Mouse (Mus musculus) adrenal gland, adult 8-10 months (tissue): Measurements from ENCODE around the gene Arhgap15. TPM values are rescaled to one million over a fixed set of nuclear protein-coding genes. Genes with fewer than 3 reads are reported as not detected.

ENCODE experiments used
- DNase-seq: peaks from one replicate; pipeline ENCODE4 v3.0.0; 2022
- total RNA-seq, 4 experiments: library from RNA; stranded (reverse); gene quantifications; 2 replicates each; pipeline ENCODE4 v1.2.4; 2022

Gene Arhgap15
- total RNA-seq, 4 experiments from 2014 or later = 1.3 to 3.8 (median 2.5) TPM

- no peak for DNase-seq
Measured at GRCm38 (mm10) chr2:43931687-43932086, 183.1 kb downstream of the Arhgap15 start.

- no peak for DNase-seq
Measured at GRCm38 (mm10) chr2:43939196-43939595, 190.6 kb downstream of the Arhgap15 start.

- DNase-seq = no peak
Measured at GRCm38 (mm10) chr2:43945679-43946078, 197.1 kb downstream of the Arhgap15 start.

GRCm38 (mm10) chr2:43949775-43950492 lies 201.3 kb downstream of the Arhgap15 start:
- DNase-seq = no peak

- no peak for DNase-seq
Measured at GRCm38 (mm10) chr2:43950741-43951140, 202.1 kb downstream of the Arhgap15 start.

- no peak for DNase-seq
Measured at GRCm38 (mm10) chr2:43959189-43959588, 210.6 kb downstream of the Arhgap15 start.

- DNase-seq = no peak
Measured at GRCm38 (mm10) chr2:43962466-43962865, 213.8 kb downstream of the Arhgap15 start.

- DNase-seq = peak; percentile 3
Measured at GRCm38 (mm10) chr2:43968581-43968980, 220.0 kb downstream of the Arhgap15 start.

GRCm38 (mm10) chr2:43977732-43978131 lies 229.1 kb downstream of the Arhgap15 start:
- no peak for DNase-seq

- DNase-seq = no peak
Measured at GRCm38 (mm10) chr2:43978177-43979013, 229.8 kb downstream of the Arhgap15 start.

GRCm38 (mm10) chr2:43986066-43986465 lies 237.4 kb downstream of the Arhgap15 start:
- no peak for DNase-seq

GRCm38 (mm10) chr2:43987919-43988318 lies 239.3 kb downstream of the Arhgap15 start:
- no peak for DNase-seq

GRCm38 (mm10) chr2:43989850-43990249 lies 241.2 kb downstream of the Arhgap15 start:
- DNase-seq = no peak

- no peak for DNase-seq
Measured at GRCm38 (mm10) chr2:43992510-43992909, 243.9 kb downstream of the Arhgap15 start.

GRCm38 (mm10) chr2:44002454-44002853 lies 253.8 kb downstream of the Arhgap15 start:
- DNase-seq = no peak

GRCm38 (mm10) chr2:44010249-44010648 lies 261.6 kb downstream of the Arhgap15 start:
- no peak for DNase-seq

- DNase-seq = no peak
Measured at GRCm38 (mm10) chr2:44013388-44013787, 264.8 kb downstream of the Arhgap15 start.

- no peak for DNase-seq
Measured at GRCm38 (mm10) chr2:44016720-44017119, 268.1 kb downstream of the Arhgap15 start.

GRCm38 (mm10) chr2:44017405-44018026 lies 268.9 kb downstream of the Arhgap15 start:
- no peak for DNase-seq

GRCm38 (mm10) chr2:44018033-44018432 lies 269.4 kb downstream of the Arhgap15 start:
- no peak for DNase-seq

GRCm38 (mm10) chr2:44024704-44025103 lies 276.1 kb downstream of the Arhgap15 start:
- no peak for DNase-seq

GRCm38 (mm10) chr2:44029035-44029715 lies 280.6 kb downstream of the Arhgap15 start:
- DNase-seq = no peak

- DNase-seq = no peak
Measured at GRCm38 (mm10) chr2:44029865-44030264, 281.2 kb downstream of the Arhgap15 start.
